Mouse (Mus musculus) CD4-positive helper T cell, adult 2 months (primary cell): ENCODE results near the gene Oosp3.

Experiments used
- DNase-seq: peaks from one replicate; pipeline ENCODE4 v3.0.0-alpha.2; 2012; ENCODE audit warnings: low read depth, missing footprints, low spot score

Oosp3 gene

DNA sequence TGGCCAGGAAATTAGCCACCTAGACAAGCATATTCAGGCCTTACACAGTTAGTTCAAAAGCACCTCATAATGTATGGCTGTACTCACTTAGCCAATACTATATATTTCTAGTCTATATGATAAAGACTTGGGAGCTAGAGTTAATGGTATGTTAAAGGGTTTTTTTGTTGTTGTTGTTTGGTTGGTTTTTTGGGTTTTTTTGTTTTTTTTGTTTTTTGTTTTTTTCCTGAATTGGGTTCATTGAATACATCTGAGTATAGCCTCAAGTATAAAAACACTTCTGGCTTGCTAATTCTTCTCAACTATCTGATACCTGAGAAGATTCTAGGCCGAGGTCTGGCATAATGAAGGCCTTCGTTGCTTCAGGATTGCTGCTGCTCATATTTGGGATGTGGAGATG lies at the start of gene Oosp3:
Gene Oosp3, plus strand, starts transcription at position 301 of the 400 bp plus-strand sequence.
- DNase-seq, result no peak

DNA sequence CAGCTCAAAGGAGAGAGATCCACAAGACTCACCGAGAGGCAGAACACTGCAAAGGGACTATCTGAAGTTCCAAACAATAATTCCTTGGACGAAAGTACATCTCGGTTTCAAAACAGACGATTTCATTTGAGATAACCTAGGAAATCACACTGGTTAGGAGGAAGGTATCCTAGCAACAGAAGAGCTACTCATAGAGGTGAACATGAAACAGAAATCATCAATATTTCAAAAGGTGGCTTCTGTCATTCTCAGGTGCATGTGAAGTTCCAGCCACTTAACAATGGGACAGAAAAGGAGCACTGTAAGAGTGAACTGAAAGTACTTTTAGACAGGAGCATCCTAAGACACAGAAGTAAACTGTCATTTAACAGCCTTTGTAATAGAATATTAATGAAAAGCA lies 47.3 kb upstream of the Oosp3 start:
- no peak for DNase-seq

DNA sequence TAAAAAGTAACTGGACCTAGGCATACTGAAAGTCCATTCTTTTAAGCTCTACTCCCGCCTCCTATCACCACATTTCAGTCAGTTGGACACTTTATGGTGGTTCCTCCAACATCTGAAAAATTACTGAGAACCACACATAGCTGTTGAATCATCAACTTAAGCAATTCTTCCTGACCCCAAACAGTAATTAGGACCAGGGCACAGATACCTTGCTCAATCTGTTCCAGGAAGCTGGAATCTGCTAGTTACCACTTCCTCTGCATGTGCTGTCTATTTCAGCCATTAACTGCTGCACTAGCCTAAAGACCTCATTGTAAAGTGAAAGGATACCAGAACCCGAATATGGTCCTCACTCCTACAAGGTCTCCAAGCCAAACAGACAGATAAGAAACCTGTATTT lies 37.7 kb upstream of the Oosp3 start:
- no peak for DNase-seq

DNA sequence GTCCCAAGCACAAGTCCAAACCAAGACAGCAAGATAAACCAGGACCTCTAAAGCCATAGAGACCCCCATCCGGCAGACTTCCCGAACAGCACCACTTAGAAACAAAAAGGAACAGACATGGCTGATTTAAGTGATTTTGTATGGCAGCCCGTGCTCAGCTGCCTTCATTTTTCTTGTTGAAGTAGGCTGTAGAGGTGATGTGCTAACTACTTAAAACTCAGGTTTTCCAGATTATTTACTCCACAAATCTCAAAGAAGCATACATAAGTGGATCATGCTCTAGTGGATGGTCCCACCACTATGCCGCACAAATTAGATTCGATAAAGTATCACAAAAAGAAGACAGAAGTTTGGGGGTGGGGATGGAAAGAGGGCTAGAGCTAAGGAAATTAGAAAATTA lies 36.4 kb upstream of the Oosp3 start, which contains the start of gene Oosp2:
Gene Oosp2, minus strand, starts transcription at position 101 of the 400 bp plus-strand sequence.
- no peak for DNase-seq

DNA sequence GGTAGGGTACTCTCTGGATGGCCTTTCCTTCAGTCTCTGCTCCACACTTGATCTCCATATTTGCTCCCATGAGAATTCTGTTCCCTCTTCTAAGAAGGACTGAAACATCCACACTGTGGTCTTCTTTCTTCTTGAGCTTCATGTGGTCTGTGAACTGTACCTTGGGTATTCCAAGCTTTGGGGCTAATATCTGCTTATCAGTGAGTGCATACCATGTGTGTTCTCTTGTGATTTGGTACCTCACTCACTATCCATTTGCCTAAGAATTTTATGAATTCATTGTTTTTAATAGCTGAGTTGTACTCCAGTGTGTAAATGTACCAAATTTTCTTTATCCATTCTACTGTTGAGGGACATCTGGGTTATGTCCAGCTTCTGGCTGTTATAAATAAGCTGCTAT lies 35.3 kb upstream of the Oosp3 start:
- DNase-seq, result no peak

DNA sequence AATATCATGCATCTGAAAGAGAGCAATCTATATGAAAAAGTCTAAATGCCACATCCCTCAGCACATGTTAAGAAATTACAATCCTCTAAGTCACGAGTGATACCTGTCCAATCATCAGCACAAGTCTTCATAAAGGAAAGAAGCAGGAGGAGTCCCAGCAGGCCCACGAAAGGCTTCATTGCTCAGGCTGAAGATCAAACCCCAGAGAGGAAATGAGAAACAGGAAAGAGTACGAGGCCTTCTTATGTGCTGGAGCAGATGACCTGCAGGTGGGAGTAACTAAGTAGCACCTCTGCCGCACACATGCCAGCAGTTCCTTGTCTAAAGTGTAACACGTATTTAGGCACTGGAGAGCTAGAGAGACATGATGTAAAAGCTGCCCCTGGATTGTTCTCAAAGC lies 6.0 kb upstream of the Oosp3 start, which contains the start of gene Oosp1:
Gene Oosp1, minus strand, starts transcription at position 312 of the 400 bp plus-strand sequence.
- peak; percentile 4 for DNase-seq

DNA sequence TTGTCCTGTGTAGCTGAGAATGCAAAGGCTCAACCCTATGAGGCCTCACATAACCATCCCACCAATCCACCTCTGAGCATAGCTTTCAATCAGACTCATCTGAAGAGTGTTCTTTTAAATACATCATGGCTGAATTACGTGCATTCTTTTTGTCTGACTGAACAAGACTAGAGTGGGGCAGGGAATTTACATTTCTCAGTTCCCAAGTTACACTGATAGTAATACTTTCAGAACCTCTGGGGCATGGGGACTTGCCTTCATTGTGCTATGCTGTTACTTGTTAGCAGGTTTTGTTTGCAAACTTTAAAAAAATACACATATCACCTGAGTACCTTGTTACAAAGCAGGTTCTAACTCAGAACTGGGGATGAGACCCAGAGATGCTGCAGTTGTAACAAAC lies 5.4 kb upstream of the Oosp3 start:
- no peak for DNase-seq

DNA sequence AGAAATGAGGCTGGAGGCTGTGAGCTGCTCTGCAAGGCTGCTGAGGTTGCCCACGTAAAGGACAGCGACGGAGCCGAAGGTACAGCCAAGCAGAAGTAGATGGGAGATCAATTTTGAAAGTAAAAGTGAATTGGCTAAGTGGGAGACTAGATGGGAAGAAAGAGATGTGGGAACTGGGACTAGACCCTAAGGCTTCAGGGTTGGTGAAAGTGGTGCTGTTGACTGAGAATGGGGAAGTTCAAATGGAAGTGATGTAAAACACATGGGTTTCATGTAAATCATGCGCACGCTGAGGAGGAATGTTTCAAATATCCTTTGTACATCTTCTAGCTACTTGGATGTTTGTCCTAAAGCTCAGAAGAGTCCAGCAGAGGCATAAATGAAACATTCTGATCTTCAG lies 1.5 kb downstream of the Oosp3 start:
- DNase-seq, result no peak

DNA sequence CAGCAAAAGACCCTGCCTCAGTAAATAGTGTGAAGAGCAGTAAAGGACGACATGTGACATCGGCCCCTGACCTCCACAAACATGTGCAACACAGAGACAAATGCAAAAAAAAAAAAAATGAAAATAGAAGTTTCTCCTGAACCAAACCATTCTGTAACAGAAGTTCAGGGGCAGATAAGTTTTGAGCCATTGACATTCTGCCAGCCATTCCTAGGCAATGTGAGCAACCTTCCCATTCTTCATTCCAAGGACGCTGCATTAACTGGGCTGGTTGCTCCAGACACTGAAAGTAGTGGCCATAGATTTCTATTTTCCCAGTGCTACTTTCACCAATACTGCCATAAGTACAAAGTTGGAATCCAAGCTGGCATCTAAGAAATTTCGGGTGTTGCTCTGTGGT lies 15.6 kb downstream of the Oosp3 start:
- no peak for DNase-seq

DNA sequence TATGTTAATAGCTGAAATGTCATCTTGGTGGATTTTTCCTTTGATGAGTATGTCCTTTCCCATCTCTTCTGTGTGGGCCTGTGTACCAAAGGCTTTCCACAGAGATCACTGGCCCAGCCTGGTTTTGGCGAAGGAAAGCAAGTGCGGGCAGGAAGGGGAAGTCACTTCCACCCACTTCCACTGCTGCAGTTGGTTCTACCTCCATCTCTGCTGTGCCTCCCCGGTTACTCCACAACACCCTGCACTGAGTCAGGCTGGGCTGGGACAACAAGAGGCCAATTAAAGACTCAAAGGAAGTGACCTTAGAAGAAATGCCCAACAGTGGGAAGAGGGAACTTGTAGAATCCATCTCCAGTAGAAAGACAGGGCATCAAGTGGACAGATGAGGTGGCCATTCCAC lies 23.2 kb downstream of the Oosp3 start:
- no peak for DNase-seq

DNA sequence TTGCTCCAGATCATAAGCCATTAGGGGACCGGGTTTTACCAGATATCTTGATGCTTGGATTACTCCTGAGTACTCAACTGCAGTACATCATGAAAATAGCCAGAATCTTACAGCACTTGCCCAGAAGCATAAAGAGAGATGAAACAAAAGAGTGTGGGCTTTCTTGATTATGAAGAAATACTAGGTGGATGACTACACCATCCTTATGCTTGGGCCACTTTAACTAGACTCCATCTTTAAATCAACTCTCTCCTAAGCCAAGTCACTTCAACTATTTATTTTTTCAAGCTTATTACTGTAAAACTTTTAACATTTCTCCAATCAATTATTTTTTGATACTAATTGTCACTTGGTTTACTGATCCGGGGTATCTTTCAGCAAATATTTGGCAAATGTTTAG lies 27.0 kb downstream of the Oosp3 start:
- DNase-seq, result no peak

DNA sequence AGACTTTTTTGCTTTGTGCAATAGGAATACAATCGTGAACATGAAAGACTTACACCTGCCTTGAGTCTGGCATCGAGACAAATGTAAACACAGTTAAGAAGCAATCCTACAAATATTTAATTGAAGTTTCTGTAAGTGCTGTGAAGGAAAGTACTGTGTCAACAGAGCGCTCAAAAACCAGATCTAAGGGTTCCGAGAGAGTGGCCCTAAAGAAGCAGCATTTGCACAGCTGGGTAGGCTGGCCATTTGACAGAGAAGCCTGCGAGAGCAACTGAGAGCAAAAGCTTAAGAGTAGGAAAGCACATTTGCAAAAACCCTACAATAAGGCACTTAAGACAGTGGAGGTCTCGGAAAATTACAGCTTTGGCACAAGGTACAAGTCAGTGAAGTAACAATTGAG lies 27.4 kb downstream of the Oosp3 start:
- no peak for DNase-seq

DNA sequence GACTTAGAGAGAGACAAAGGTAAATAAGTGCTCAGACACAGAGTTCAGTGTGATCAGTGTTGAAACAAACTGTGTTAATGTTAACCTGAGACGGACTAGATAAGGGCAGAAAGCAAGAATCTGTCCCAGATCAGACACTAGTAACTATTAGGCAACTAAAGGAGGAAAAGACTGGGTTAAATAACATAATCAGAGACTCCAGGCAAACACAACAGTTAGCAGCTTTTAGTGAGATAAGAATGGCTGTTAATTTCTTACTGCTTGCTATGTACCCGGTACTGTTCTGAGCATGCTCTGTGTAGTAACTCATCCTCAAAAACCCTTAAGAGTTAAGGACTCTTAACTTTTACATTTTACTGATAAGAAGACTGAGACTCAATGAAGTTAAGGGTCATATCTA lies 29.1 kb downstream of the Oosp3 start:
- no peak for DNase-seq

DNA sequence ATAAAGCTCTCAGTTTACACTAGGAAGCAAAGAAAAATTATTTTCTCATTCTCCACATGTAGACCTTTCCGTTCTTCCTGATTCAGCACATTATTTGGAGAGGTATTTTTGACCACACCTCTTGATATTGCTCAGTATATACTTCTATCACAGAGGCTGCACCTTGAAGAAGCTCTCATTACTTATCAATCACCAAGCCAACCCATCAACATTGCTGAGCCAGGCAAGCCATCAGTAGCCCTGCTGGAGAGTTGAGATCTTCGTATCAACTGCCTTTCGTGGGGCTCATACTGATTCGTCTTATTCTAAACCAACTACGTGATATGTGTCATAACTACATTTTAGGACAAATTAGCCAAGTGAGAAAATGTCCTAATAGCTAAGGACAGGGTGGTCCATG lies 30.4 kb downstream of the Oosp3 start:
- no peak for DNase-seq

DNA sequence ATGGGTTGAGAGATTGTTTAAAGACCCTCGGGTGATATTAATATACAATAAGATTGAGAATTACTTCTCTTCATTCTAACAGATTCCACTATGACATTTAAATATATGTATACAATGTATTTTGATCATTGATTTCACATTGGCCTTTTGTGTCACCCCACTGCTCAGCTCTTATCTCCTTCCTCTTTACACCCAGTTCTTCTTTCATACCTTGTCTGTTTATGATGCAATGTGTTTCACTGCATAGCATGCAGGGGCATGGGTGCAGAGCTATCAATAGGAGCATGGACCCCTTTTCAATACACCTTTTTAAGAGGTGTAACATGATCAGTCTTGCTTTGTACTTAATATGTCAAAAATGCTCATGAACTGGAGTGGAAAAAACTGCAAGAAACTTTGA lies 33.4 kb downstream of the Oosp3 start:
- no peak for DNase-seq

DNA sequence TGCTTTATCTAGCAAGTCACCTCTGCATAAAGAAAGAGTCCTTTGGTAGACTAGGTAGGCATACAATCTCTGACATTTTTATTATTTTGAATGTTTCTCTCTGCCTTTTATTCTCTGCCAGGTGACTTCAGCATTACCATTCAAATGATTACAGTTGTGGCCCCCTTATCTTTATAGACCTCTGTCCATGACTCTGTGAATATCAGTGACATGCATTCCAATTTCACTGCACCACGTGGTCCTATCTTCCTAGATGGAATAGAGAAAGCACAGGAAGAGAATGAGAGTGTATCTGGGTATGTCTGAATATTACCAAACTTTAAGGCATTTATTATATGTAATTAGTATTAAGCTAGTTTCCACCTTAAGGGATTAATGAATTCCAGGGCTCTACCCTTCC lies 39.6 kb downstream of the Oosp3 start:
- DNase-seq, result no peak

DNA sequence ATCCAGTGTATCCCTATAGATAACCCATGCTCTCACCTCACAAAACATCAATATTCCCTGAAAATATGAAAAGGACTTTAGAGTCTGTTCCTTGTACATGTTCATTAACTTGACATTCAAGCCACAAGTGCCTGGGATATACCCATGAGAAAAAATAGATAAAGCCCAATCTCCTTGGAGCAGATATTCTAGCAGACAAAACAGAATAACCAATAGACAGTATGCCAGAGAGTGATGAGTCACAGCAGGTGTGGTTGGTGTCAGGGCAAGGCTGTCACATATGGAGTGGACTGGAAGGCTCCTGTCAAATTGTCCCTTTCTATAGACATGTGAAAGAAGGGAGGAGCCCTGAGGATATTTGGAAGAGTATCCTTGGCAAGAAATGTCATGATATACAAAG lies 48.8 kb downstream of the Oosp3 start:
- DNase-seq, result no peak

DNA sequence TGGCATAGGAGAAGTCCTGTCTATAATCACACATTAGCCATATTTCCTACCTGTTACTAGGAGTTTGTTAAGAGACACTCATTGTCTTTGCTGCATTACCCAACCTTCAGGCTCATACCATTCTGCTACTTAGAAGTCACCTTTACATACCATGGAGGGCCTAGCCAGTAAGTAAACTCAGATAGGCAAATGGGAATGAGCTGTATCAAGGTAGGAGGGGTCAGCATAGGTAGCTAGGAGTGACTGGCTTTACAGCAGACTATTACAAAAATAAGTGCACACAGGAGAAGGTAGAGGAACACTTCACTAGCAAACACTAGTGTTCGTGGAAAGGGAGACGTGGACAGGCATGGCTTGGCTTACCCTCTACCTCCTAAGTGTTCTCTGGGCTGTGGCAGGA lies 50.4 kb downstream of the Oosp3 start, which contains the start of gene Gif:
Gene Gif, plus strand, starts transcription at position 257 of the 400 bp plus-strand sequence.
- no peak for DNase-seq
